Mouse (Mus musculus) right cerebral cortex, postnatal 14 days (tissue): ENCODE data around the gene Wwox.

Experiments
- DNase-seq: peaks from one replicate; pipeline ENCODE4 v3.0.0; 2022

Wwox gene

DNA sequence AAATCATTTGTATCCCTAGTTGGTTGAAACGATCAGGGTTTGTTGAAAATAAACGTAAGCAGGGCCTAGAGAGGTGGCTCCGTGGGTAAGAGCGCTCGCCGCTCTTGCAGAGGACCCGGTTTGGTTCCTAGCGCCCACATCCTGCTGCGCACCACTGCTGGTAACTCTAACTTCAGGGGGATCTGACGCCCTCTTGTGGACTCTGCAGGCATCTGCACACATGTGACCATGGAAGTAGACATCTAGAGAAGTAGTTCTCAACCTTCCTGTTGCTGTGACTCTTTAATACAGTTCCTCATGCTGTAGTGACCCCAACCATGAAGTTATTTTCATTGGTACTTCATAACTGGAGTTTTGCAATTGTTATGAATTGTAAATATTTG lies 29.7 kb downstream of the Wwox start:
- no peak for DNase-seq

GRCm38 (mm10) chr8:114473546-114473945 lies 34.1 kb downstream of the Wwox start:
- DNase-seq, result no peak

GRCm38 (mm10) chr8:114476919-114477318 lies 37.5 kb downstream of the Wwox start:
- DNase-seq, result no peak

- no peak for DNase-seq
Observed at GRCm38 (mm10) chr8:114477790-114478189, 38.3 kb downstream of the Wwox start.

DNA sequence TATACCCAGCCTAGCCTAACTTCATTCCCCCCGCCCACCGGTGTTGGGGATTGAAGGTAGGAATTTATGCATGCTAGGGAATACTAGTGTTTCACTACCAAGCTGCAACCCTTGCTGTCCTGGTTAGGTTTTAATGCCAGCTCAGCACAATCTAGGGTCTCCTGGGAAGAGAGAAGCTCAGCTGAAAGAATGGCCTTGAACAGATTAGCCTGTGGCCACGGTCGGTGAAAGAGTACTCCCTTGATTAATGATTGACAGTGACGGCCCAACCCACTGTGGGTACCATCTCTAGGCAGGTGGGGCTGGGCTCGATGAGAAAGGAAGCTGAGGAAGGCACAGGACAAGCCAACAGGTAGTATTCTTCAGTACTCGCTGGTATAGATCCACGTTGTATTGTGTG lies 40.3 kb downstream of the Wwox start:
- no peak for DNase-seq

- no peak for DNase-seq
Observed at GRCm38 (mm10) chr8:114491662-114492160, 52.3 kb downstream of the Wwox start.

- DNase-seq, result no peak
Observed at GRCm38 (mm10) chr8:114499448-114500144, 60.1 kb downstream of the Wwox start.

DNA sequence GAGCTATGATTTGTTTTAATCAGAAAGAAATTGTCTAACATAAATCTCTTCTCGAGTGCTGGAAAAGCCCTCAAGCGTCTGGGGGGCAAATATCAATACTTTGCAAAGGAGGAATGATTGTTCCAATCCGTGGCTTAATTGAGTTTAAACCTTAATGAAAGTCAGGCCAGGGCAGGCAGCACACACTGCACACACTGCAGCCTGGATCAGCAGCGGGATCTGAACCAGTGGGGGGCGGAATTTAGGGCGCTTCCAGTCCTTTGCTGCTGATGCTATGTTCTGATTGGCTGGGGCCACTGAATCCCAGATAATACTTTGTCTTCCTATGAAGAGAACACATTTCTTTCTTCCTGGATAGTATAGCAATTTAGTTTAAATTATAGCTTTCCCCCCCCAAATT lies 62.5 kb downstream of the Wwox start:
- DNase-seq, result no peak

GRCm38 (mm10) chr8:114503196-114503595 lies 63.7 kb downstream of the Wwox start:
- DNase-seq, result no peak

DNA sequence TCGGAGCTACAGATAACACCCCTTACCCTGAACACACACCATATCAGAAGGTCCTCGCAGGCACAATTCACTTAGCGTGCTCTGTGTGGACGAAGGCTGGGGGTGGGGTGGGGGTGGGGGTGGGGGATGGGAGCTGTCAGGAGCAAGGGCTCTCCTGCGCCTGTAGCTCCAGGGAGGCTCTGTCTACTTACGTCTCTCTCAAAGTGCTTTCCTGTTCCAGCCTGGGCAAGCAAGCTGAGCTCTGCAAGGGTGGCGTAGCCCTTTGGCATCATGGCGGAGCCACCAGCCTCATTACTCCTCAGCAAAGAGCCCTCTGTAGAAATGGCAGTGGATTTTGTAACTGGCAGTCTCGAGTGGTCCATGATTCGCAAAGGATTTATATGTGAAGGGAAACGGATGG lies 65.4 kb downstream of the Wwox start:
- no peak for DNase-seq

DNA sequence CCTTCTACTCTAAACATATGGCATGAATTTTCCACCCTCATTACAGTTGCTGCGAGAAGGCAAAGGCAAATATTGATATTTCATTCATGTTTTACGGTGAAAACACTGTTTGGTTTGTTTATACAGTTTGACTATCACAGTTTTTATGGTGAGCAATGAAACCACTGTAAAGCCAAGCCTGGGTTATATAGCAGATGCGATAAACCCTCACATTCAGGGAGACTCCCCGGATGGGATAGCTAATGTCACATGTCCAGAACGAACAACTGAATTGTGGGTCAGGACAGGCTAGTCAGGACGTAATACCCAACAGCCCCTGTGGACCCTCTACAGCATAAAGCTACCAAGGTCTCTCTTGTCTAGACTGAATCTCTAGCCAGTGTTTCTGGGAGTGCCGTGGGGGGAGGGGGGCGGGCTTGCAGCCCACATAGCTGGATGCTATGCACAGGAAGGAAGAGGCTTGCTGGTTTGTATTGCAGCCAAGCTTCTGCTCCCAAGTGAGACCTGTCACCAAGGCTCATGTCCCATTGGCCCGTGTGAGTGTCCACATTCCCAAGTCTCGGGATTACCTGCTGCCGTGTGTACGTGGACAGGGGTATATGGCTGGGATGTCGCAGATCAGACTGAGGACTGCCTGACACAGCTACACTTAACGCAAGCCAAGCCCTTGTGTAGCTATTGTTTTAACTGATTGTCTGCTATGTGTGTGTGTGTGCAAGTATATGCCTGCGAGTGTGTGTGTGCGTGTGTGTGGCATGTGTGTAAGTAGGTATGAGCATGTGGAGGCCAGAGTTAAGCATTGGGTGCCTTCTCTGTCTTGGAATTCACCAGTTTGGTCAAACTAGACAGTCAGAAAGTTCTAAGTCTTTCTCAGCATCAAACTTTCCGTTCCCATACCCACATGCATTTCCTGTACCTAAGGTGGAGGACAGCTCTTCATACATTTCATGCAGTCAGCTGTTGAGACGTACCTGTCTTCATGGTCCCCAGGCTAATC lies 66.2 kb downstream of the Wwox start:
- no peak for DNase-seq

GRCm38 (mm10) chr8:114507404-114507803 lies 67.9 kb downstream of the Wwox start:
- DNase-seq, result no peak

DNA sequence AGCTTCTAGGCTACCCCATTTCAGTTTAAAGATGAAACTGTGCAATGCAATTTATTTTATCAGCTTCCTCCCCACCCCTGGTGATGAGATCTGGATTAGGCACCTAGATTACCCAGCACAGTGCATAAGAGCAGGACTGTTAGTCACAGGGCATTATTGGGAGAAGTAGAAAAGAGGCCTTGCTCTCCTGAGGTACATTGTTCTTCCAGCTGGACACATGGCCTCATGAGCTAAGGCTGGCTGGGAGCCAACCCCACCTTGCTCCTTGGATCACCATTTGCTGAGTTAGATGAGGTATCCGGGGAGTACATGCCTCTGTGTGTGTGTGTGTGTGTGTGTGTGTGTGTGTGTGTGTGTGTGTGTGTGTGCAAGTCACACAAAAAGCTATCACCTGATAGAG lies 70.8 kb downstream of the Wwox start:
- DNase-seq, result no peak

GRCm38 (mm10) chr8:114512075-114512935 lies 72.8 kb downstream of the Wwox start:
- DNase-seq, result no peak

DNA sequence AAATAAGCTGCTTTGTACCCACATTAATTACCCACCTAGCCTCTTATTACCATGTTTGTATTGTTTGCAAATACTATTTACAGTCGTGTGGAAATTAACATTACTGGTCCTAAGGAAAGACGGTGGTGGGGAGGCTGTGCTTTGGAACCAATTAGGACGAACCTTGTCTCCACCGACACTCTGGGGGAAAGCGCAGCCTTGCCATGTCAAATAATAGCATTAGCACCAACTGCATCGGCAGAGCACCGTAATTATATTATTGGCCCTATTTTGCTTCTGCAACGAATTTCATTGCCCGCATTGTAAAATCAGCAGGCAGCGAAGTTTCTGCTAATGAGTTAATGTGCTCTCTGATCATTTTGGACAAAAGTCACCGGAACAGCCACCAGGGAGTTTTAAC lies 75.2 kb downstream of the Wwox start:
- DNase-seq, result no peak

GRCm38 (mm10) chr8:114523061-114523460 lies 83.6 kb downstream of the Wwox start:
- DNase-seq, result no peak

GRCm38 (mm10) chr8:114526626-114527267 lies 87.3 kb downstream of the Wwox start:
- DNase-seq, result no peak

DNA sequence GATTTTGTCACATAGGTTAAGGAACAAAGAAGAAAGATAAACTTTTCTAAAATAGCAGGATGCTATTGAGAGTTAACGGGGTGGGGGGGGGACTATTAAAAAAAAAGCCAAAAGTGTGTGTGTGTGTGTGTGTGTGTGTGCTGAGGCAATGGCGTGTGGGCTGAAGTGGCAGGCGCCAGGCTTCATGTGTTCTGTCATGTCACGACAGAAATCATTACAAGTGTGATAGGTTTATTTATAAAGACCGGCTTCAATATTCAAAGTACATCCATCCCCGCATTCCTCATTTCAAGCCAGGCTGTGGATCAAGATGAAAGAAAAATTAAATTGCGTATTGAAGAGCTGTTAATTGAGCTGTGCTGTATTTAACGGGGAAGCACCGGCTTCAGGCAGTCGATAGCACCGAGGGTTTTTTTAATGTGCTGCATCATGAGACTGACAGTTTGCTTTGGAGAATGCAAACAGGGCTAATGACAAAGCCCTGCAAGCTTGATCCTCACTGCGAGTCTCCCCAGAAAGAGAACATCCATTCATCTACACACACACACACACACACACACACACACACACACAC lies 88.3 kb downstream of the Wwox start:
- no peak for DNase-seq

GRCm38 (mm10) chr8:114529581-114529980 lies 90.1 kb downstream of the Wwox start:
- DNase-seq, result no peak

GRCm38 (mm10) chr8:114536201-114536600 lies 96.7 kb downstream of the Wwox start:
- no peak for DNase-seq

DNA sequence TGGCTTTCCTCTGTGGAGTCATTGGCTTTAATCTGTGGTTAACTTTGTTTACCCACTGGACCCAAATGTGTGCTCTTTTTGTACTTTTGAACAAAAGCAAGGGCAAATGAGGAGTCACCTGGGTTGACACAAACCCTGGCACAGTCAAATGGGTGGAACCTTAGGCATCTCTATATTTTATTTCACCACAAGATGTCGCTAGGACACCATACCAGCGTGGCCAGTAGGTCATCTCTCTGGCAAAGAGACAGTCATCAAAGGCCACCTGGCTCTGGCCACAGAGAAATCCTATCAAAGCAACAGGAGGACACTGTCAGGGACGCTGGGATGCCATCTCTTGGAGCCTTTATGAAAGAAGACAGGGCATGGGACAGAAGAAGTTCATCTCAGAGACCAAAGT lies 101.7 kb downstream of the Wwox start:
- no peak for DNase-seq

- DNase-seq, result no peak
Observed at GRCm38 (mm10) chr8:114548360-114548759, 108.9 kb downstream of the Wwox start.
